Mouse (Mus musculus): ENCODE results near the gene Sfswap.
"Not testable (repeated sequence)": the region's sequence is repeated elsewhere in the genome, so short reads cannot be mapped to it uniquely, and the experiment has no call there.

The Sfswap gene

DNA sequence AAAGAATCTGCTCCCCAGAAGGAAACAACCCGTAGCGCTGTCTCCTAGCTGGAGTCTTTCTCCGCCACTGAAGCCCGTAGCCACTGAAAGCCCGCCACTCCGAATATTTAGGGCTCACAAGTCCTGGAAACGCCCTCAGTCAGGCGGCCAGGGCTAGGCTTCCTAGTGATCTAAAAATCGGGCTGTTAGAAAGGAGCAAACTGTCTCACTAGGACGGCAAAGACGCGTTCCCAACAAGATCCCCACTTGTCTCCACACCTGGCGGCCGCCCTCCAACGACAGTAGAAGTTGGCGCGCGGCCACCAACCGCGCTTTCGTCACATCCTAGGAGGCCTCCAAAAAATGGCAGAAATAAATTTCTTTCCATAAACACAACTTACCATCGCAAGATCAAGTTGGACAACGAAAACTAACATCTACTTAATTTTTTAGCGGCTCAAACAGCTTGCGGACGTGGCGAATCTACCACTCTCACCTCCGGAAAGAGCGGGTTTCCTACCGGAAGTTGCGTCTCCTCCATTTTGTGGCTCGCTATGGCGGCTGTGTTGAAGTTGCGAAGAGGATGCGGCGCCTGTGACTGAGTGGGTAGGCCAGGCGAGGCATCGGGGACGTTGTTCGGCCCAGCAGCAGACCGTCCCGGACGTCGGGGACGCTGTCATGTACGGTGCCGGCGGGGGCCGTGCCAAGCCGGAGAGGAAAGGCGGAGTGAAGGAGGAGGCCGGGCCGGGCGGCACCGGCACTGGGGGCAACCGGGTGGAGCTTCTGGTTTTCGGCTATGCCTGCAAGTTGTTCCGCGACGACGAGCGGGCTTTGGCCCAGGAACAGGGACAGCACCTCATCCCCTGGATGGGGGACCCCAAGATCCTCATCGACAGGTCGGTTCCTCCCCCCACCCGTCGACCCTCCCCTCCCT lies at the start of gene Sfswap:
TSS of gene Sfswap (plus strand) at position 500 of the 913 bp plus-strand sequence.
- DNase-seq (ENCODE audit: low read depth, low spot score) = peak; percentile 82

DNA sequence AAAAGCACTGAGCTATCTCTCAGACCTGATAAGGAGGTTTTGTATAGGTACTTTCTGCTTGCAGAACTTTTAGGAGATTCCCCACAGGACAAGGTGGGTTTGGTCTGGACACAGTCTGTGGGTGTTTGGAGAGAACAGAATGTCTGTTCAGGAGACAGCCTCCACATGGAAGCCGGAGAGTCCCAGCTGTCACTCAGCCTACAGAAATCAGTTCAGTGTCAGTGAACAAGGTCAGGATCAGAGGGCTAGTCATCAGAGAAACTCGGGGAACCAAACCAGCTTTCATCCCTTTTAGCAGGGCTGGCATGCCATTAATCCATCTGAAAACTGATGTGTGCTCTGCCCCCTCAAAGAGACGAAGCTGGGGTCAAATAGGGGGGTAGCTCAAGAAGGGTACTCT lies 48.5 kb upstream of the Sfswap start:
- no peak for DNase-seq (ENCODE audit: low read depth, low spot score)

- DNase-seq (ENCODE audit: low read depth, low spot score) = peak; percentile 66
Observed at GRCm38 (mm10) chr5:129454802-129455528, 46.1 kb upstream of the Sfswap start.

DNA sequence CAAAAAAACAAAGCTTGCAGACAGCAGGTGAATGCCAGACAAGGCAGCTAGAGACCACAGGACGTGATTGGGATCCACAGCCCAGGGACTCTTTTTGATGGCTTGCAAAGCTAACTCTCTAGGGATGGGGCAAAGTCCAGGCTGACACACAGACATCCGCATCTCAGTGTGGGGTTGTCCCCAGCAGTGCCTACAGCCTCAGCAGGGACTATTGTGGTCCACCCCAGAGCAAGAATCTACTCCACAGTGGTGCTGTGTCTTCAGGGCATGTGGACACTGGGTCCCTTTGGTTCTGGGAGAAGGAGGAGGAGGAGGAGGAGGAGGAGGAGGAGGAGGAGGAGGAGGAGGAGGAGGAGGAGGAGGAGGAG lies 45.5 kb upstream of the Sfswap start:
- DNase-seq (ENCODE audit: low read depth, low spot score) = no peak

GRCm38 (mm10) chr5:129456579-129457140 lies 44.4 kb upstream of the Sfswap start:
- no peak for DNase-seq (ENCODE audit: low read depth, low spot score)

DNA sequence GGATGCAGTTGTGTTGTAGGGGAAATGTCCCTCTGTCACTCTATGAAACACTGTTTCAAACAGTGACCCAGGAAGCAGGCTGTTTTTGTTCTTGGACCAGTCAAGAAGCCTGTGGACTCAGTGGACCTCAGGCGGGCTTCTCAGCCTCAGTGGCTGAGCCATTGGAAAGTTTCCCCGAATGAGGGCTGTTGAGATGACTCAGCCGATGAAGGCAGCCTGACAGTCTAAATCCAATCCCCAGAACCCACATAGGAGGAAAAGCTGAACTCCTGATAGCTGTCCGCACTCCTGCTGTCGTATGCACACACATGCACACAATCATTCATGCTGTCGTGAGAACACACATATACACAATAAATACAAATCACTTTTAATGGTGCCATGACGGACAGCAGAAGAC lies 42.9 kb upstream of the Sfswap start:
- no peak for DNase-seq (ENCODE audit: low read depth, low spot score)

DNA sequence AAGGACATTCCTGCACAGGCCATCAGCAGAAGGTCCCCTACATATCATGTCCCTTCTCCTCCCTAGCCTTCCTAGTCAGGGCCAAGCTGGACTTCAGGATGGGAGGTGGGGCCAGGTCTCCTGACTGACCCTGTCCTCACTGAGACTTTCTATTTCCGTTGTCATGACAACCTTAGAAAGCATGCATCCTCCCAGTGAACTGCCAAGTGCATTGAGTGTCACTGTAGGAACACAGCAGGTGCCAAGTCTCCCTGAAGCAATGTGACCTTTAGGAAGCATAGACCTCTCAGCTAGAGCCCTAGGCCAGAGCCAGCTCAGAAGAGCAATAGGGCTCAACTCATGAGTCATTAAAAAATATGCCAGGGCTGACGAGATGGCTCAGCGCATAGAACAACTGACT lies 42.5 kb upstream of the Sfswap start:
- no peak for DNase-seq (ENCODE audit: low read depth, low spot score)

DNA sequence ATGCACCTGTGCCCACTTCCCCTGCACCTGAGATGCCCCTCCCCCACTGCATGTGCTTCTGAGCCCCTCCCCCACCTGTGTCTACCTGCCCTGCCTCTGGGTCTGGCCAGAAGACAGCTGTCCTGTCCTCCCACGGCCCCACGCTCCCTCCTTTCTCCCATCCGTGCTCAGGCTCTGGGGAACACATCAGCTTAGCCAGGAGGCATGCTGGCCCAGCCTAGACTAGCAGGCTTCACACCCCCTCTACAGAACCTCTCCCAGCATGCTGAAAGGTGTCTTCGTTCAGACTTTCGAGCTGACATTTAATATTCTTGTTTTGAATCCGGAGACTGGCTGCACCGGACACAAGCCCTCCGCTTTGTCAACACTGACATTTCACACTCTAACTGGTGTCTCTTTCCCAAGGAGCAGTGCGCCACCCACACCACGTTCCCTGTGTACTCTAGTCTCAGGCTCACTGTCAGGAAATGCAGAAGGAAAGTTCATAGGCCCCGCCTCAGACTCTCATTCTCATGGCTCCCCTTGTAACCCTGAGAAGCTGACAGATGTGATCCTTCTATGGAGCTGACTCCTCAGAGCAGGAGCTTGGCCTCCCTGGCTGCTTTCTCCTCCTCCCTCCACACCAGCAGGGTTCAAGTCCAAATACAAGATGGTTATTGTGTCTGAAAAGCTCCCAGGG lies 40.1 kb upstream of the Sfswap start:
- no peak for DNase-seq (ENCODE audit: low read depth, low spot score)

DNA sequence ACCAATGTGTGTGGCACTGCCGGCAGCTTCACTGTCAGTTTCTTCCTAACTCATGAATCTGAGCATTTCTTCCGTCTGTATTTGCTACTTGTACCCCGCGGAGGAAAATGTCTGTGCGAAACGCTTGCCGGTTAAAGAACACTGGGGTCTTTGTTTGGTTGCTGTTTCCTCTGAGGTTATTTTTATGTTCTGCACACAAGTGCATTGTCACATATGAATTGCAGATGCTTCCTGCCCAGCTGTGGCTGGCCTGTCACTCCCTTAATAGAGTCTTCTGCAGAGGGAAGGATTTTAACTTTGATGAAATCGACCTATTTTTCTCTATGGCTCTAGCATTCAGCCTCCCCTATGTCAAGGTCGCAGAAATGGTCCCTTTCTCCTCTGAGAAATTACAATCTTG lies 37.4 kb upstream of the Sfswap start:
- not testable (repeated sequence) for DNase-seq (ENCODE audit: low read depth, low spot score)

DNA sequence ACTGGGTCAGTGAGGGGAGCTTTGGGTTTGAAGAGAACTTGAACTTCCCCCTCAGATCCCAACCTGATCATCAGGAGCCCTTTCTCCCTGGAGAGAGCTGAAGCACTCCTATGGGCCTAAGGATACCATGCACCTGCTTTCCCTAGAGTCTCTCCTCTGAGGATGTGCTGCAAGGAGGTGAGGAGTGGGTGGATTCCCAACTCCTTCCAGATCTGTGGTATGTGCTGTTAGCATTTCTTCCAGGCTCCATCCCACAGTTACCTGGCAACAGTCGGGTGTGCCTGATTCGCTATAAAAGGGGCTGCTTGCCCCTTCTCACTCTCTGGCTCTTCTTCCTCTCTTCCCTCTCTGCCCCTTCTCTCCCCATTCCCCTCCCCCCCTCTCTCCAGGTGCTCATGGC lies 35.2 kb upstream of the Sfswap start:
- no peak for DNase-seq (ENCODE audit: low read depth, low spot score)

GRCm38 (mm10) chr5:129475532-129476045 lies 25.4 kb upstream of the Sfswap start:
- no peak for DNase-seq (ENCODE audit: low read depth, low spot score)

- no peak for DNase-seq (ENCODE audit: low read depth, low spot score)
Observed at GRCm38 (mm10) chr5:129489879-129490278, 11.1 kb upstream of the Sfswap start.

DNA sequence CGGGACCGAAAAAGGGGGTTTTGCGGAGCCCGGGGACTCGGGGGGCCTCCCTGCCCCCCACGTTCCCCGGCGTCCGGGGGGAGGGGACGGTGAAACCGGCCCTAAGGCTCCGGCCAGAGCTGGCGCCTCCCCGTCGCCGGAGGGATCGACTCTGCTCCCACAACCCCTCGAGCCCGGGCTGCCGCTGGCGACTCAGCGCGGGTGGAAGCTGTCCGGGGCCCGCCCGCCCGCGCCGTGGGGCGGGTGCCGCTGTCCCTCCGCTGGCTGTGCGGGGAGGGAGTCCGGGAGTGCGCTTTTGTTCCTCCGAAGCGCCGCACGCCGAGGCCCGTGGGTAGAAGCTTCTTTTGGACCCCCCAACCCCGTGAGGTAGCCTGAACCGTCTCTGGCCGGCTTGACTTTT lies 650 bp downstream of the Sfswap start:
- no peak for DNase-seq (ENCODE audit: low read depth, low spot score)

DNA sequence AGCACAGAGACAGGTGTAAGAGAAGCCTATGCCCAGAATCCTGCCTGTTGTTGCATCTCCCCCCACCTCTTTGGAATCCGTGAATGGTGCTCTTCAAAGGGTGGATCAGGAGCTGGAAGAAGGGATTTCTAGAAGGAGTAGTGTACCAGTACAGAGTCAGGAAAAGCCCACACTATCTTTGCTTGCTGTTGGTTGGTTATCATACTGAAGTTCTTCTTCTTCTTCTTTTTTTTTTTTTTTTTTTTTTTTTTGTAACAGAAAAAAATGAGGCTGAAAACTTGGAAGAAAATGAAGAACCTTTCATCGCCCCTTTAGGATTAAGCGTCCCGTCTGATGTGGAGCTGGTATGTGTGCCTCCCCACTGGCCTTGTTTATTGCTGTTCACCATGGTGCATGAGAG lies 5.9 kb downstream of the Sfswap start:
- no peak for DNase-seq (ENCODE audit: low read depth, low spot score)

- DNase-seq (ENCODE audit: low read depth, low spot score) = no peak
Observed at GRCm38 (mm10) chr5:129518180-129518579, 17.2 kb downstream of the Sfswap start.

DNA sequence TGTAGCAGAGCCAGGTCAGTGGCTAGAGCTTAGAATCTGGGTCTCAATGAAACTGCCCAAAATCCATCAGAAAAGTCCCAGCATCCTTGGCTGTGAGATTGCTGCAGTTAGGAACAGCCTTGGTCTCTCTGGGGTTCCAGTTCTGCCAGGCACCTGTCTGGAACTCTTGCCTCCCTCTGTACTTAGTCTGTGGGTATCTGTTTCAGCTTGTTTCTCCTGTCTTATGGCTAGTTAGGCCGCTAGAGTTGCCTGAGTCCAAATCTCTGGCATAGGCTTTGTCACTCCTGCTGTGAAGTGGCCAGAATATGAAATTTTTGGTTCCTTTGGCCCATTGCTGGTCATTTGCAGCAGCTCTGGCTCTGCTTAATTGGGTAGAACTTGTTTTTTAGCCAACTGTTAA lies 17.8 kb downstream of the Sfswap start:
- DNase-seq (ENCODE audit: low read depth, low spot score) = no peak

DNA sequence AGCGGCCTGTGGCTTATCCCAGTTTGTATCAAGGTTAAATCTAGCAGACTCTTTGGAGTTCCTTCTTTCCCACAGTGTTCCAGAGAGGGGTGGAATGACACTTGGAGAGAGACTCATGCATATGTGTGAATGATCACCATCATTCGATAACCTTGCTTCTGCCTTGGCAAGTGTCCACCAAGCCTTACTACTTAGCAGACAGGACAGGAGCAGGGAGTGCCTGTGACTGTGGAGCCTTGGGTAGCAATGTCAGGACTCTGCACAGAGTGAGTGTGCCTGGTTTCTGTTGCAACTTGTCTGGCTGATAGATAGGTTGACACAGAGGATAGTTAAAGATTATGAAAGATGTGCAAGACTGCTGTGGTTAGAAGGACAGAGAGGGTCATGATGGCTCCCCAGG lies 18.6 kb downstream of the Sfswap start:
- no peak for DNase-seq (ENCODE audit: low read depth, low spot score)

- DNase-seq (ENCODE audit: low read depth, low spot score) = no peak
Observed at GRCm38 (mm10) chr5:129521501-129521900, 20.5 kb downstream of the Sfswap start.

- DNase-seq (ENCODE audit: low read depth, low spot score) = no peak
Observed at GRCm38 (mm10) chr5:129521913-129522312, 20.9 kb downstream of the Sfswap start.

- DNase-seq (ENCODE audit: low read depth, low spot score) = no peak
Observed at GRCm38 (mm10) chr5:129523166-129523565, 22.1 kb downstream of the Sfswap start.

GRCm38 (mm10) chr5:129524751-129525150 lies 23.7 kb downstream of the Sfswap start:
- no peak for DNase-seq (ENCODE audit: low read depth, low spot score)

- DNase-seq (ENCODE audit: low read depth, low spot score) = no peak
Observed at GRCm38 (mm10) chr5:129527162-129527561, 26.1 kb downstream of the Sfswap start.
